Mouse (Mus musculus) Patski (cell line): ENCODE data around the gene Sh3yl1. TPM values are rescaled to one million over a fixed set of nuclear protein-coding genes. Genes with fewer than 3 reads are reported as not detected.
A peak's percentile ranks its signal among the peaks of the same experiment; 100 is the strongest.

Experiments
- ATAC-seq: fragments of 100-300 bp; one replicate; pipeline ENCODE4 v1.8.0; 2021
- CTCF ChIA-PET: fragments of 350-600 bp; sonication (Branson Sonifier 250); formaldehyde crosslinking; loops from one replicate; lab custom pipeline; 2022; ENCODE audit warnings: inconsistent platforms; lab: Charles Lee
- POLR2A ChIA-PET: fragments of 350-600 bp; sonication (Branson Sonifier 250); formaldehyde crosslinking; loops from one replicate; lab custom pipeline; 2022; ENCODE audit warnings: antibody characterized with exemption, inconsistent platforms; lab: Charles Lee
- DNase-seq: peaks from one replicate; pipeline ENCODE4 v3.0.0-alpha.2; 2011; ENCODE audit warnings: low read depth, low spot score
- H3K27me3 ChIP-seq: fragments of 371-371 bp; one replicate; pipeline ENCODE4 v1.5.1; 2021
- CTCF ChIP-seq: fragments of 100-300 bp; IDR thresholded peaks from one replicate; pipeline ENCODE4 v1.5.1; 2021
- in situ Hi-C: fragments of 300-500 bp; cut with MboI; formaldehyde crosslinking; loops from 3 replicates; pipeline ENCODE4 v1.11.1; 2018; ENCODE audit warnings: low pct_unique_long_range_greater_than_20kb, mixed read lengths
- polyA plus RNA-seq: library from polyadenylated mRNA; unstranded; gene quantifications from one replicate; pipeline ENCODE4 v1.2.3, GENCODE M21; 2021

Sh3yl1 gene
- 13.3 TPM for polyA plus RNA-seq

DNA sequence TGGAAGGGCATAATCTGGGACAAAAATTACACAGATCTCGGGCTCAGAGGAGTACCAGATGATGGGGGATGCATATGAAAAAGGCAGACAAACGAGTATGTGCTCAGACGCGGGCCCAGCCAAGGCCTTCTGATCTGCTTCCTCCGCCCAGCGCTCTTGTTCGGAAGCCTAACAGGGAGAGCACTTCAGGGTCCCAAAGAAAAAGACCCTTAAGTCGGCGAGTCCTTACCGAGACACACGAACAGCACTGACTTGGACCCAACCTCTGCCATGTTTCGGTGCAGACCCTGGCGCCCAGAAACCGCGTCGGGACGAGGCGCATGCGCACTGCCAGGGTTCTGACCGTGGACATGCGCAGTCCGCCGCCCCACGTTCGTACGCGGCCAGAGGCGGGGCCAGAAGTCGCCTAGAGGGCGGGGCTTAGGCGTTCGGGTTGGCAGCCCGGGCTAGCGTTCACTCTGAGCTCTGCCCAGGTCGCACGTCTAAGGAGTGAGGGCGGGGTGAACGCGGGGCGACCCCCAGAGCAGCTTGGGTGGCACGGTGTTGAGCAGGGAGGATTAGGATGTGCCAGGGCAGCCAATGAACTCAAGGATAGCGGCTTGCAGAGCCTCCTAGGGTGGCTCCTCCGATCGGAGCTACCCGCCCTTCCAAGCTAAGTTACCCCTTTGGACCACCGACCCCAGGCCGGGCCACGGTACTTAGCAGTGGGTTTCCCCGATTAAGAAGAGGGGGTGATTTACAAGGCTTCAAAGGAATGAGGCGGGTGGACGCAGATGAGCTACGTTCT, at the start of gene Sh3yl1, which contains the start of gene Acp1:
Sh3yl1 (plus strand) TSS at position 408 of the 787 bp plus-strand sequence.
Acp1 (minus strand) TSS at position 329 of the 787 bp plus-strand sequence.
- H3K27me3 ChIP-seq, result no peaks in the 10 kb centered on the region
- no peak for DNase-seq
- peak; percentile 97 for ATAC-seq
- CTCF ChIA-PET, result no interaction called here
- TF ChIP-seq CTCF, result no peak
- in situ Hi-C loops, result no loop called here
- POLR2A ChIA-PET, result interaction anchor here (1.2 kb wide), 1 partner anchor 93 kb away, joined by 3 read pairs; no protein-coding TSS in a partner anchor

- no peak for ATAC-seq
- ChIA-PET POLR2A (no interaction called here), CTCF (interaction anchor here (0.9 kb wide), 1 partner anchor 14 kb away, joined by 3 read pairs; no protein-coding TSS in a partner anchor)
- no peak for DNase-seq
- peaks cover 16% of the 10 kb centered on the region for H3K27me3 ChIP-seq
- in situ Hi-C loops, result no loop called here
- TF ChIP-seq CTCF, result no peak
Observed at GRCm38 (mm10) chr12:30864347-30864746, 47.1 kb upstream of the Sh3yl1 start.

- CTCF ChIA-PET, result no interaction called here
- POLR2A ChIA-PET, result no interaction called here
Observed at GRCm38 (mm10) chr12:30865781-30866180, 45.7 kb upstream of the Sh3yl1 start.

DNA sequence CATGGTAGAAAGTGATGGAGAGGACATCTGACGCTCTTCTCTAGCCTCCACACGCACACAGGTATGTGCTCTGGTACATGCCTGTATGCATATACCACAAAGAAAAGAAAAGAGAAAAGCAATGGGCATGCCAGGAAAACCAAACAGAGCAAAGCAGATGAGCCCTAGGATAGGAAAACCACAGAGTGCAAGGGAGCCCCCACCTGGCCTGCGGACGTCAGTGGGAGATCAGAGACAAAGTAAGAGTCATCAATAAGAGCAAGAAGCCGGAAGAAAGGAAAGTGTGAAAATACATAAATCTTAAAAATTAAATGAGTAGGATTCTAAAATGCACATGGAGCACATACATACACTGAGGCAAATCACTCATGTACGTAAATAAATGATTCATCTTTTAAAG, 32.0 kb upstream of the Sh3yl1 start:
- H3K27me3 ChIP-seq, result peaks cover 81% of the 10 kb centered on the region
- ChIA-PET POLR2A (no interaction called here), CTCF (no interaction called here)
- DNase-seq (no peak), ATAC-seq (no peak)
- TF ChIP-seq CTCF, result no peak
- in situ Hi-C loops, result loop anchor here (25.0 kb wide), 1 partner anchor 967 kb away; no protein-coding TSS in a partner anchor

More at GRCm38 (mm10) chr12:30865781-30866180, 45.7 kb upstream of the Sh3yl1 start:
- in situ Hi-C loops, result no loop called here
- peaks cover 18% of the 10 kb centered on the region for H3K27me3 ChIP-seq
- no peak for TF ChIP-seq CTCF
- no peak for ATAC-seq
- DNase-seq, result no peak

DNA sequence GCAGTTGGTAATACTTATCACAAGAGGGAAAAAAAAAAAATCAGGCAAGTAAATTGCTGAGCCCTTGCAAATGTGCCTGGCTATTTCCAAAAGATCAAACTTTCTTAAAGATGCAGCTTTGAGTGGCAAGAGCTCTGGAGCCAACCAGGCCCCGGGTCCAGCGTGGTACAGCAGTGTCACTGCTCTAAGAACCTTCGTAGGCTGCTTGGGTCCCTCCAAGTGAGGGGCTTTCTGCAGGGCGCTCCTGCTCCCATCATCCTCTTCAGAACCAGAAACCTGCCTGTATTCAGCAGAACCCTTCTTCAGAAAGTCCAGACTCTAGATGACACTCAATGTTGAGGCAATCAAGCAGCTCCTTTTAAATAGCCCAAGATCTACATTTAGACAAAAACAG, 27.9 kb upstream of the Sh3yl1 start:
- no peak for TF ChIP-seq CTCF
- ChIA-PET POLR2A (no interaction called here), CTCF (no interaction called here)
- in situ Hi-C loops, result loop anchor here (5.0 to 25.0 kb wide), 2 partner anchors 286 to 971 kb away; no protein-coding TSS in a partner anchor
- peaks cover 66% of the 10 kb centered on the region for H3K27me3 ChIP-seq
- DNase-seq (no peak), ATAC-seq (no peak)

- DNase-seq, result no peak
- TF ChIP-seq CTCF, result no peak
- CTCF ChIA-PET, result no interaction called here
- POLR2A ChIA-PET, result no interaction called here
- no peak for ATAC-seq
- in situ Hi-C loops, result loop anchor here (5.0 to 25.0 kb wide), 2 partner anchors 287 to 972 kb away; no protein-coding TSS in a partner anchor
- peaks cover 60% of the 10 kb centered on the region for H3K27me3 ChIP-seq
Observed at GRCm38 (mm10) chr12:30883986-30884621, 27.4 kb upstream of the Sh3yl1 start, which contains the start of gene Alkal2. Alkal2 (plus strand) TSS chr12:30884322.

DNA sequence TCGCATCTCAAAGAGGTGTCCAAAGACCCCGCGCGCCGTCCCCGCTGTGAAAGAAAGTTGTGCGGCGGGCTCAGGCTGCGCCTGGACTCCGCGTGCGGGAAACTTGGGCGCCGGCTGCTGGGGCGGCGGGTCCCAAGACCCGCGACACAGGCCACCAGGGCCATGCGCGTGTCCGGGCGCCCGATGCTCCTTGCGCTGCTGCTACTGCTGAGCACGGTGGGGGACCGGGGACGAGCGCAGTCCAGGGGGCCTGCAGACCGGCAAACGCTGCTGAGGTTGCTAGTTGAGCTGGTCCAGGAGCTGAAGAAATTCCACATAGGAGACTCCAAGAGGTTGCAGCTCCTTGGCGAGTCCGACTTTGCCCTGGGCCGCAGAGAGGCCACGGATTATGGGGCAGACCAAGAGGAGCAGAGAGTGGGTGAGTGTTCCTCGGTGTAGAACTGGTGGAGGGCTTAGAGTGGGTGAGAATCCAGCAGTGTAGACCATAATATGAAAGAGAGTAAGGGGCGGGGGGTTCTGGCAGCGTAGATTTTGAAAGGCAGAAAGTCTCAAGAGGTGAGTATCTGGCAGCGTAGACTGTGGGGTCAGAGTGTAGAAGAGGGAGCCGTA, 26.7 kb upstream of the Sh3yl1 start:
- ChIA-PET CTCF (no interaction called here), POLR2A (no interaction called here)
- no peak for ATAC-seq
- no peak for DNase-seq
- H3K27me3 ChIP-seq, result peaks cover 54% of the 10 kb centered on the region
- no peak for TF ChIP-seq CTCF
- in situ Hi-C loops, result loop anchor here (5.0 to 25.0 kb wide), 3 partner anchors 123 to 972 kb away; no protein-coding TSS in a partner anchor

DNA sequence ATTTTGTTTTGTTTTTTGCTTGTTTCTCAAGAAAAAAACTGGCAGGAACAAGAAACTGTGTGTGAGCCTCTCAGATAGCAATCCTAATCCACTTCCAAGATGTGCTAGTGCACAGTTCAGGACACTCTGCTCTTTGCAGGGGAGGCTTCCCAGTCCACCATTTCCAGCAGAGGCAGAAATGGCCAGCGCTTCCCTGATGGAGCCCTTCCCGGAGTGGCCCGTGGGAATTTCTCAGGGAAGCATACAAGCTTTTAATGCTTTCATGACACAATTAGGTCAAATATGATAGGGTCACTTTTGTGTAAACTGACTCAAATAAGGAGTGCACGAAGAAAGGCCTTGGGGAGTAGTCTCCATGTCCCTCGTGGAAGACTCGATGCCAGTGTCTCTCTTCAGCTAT, 25.6 kb upstream of the Sh3yl1 start:
- DNase-seq, result no peak
- ChIA-PET POLR2A (no interaction called here), CTCF (no interaction called here)
- peaks cover 44% of the 10 kb centered on the region for H3K27me3 ChIP-seq
- no peak for TF ChIP-seq CTCF
- in situ Hi-C loops, result loop anchor here (5.0 to 25.0 kb wide), 2 partner anchors 121 to 974 kb away; no protein-coding TSS in a partner anchor
- no peak for ATAC-seq

DNA sequence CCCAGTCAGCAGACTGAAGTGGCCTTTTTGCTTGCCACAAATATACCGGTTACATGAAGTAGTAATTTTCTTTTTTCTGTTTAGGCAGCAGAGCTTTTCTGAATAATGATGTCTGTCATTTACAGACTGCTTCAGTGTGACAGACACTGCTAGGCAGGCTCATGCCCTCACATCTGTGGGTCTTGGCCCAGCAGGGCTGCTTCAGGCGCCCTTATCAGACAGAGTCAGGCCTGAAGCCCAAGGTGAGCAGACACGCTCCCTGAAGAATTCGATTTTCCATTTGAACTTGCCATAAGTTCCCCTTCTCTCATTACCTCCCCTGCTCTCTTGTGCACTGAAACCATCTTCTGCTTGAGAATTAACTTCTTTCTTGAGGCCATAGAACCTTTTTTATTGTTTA, 23.5 kb upstream of the Sh3yl1 start:
- TF ChIP-seq CTCF, result no peak
- ChIA-PET CTCF (no interaction called here), POLR2A (no interaction called here)
- H3K27me3 ChIP-seq, result peaks cover 25% of the 10 kb centered on the region
- DNase-seq, result no peak
- ATAC-seq, result no peak
- in situ Hi-C loops, result loop anchor here (5.0 to 25.0 kb wide), 2 partner anchors 119 to 976 kb away; no protein-coding TSS in a partner anchor

DNA sequence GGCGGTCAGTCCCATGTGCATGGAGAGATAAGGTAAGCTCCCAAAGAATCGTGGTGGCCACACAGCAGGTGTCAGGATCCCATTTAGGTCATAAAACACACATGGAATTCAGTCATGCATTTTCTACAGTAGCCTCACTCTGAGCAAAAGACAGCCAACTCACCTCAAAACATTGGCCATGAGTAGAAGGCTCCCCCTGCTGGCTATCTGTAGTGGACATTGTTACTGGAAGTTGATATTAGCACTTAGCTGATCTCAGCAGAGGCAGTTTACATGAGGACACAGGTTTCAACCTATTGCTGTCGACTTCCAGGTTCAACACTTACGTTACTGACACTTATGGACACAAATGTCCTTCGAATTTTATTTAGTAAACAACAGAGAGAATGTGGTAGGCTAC, 21.4 kb upstream of the Sh3yl1 start:
- in situ Hi-C loops, result loop anchor here (25.0 kb wide), 1 partner anchor 978 kb away; no protein-coding TSS in a partner anchor
- H3K27me3 ChIP-seq, result peaks cover 6% of the 10 kb centered on the region
- POLR2A ChIA-PET, result no interaction called here
- DNase-seq, result no peak
- CTCF ChIA-PET, result interaction anchor here (1.9 kb wide), 1 partner anchor 18 kb away, joined by 6 read pairs; no protein-coding TSS in a partner anchor
- peak; percentile 54 for ATAC-seq
- peak; percentile 80 for TF ChIP-seq CTCF
